Mouse (Mus musculus) hindbrain, embryonic 12.5 days (tissue): ENCODE measurements at regions not wholly inside any gene's neighbourhood (a gene's known extent, or its start where the extent isn't known, plus 50 kb on each side); places are given as distances from the start of the nearest gene placed in this dataset.

Source experiments
- ATAC-seq: fragments of 200-750 bp; cut with Nextera tagmentation; 2 replicates; pipeline ENCODE4 v1.8.0; 2017; ENCODE audit warnings: moderate TSS enrichment; ENCODE audit not compliant: low FRiP score
- H3K27ac ChIP-seq: fragments of 300-500 bp; sonication (generic); 2 replicates; pipeline ENCODE4 v1.5.1; 2016; ENCODE audit warnings: mild to moderate bottlenecking
- H3K27me3 ChIP-seq: fragments of 300-500 bp; sonication (generic); 2 replicates; pipeline ENCODE4 v1.6.1; 2016; ENCODE audit warnings: mild to moderate bottlenecking
- H3K36me3 ChIP-seq: fragments of 300-500 bp; sonication (generic); 2 replicates; pipeline ENCODE4 v1.6.1; 2016; ENCODE audit warnings: mild to moderate bottlenecking
- H3K4me1 ChIP-seq: fragments of 300-500 bp; sonication (generic); 2 replicates; pipeline ENCODE4 v1.6.1; 2016
- H3K4me2 ChIP-seq: fragments of 300-500 bp; sonication (generic); replicated peaks from 2 replicates; pipeline ENCODE4 v1.6.1; 2016; ENCODE audit warnings: mild to moderate bottlenecking
- H3K4me3 ChIP-seq: fragments of 300-500 bp; sonication (generic); 2 replicates; pipeline ENCODE4 v1.5.1; 2016; ENCODE audit warnings: mild to moderate bottlenecking
- H3K9ac ChIP-seq: fragments of 300-500 bp; sonication (generic); 2 replicates; pipeline ENCODE4 v1.6.1; 2016; ENCODE audit warnings: mild to moderate bottlenecking, moderate library complexity
- H3K9me3 ChIP-seq: fragments of 300-500 bp; sonication (generic); replicated peaks from 2 replicates; pipeline ENCODE4 v1.6.1; 2016; ENCODE audit warnings: mild to moderate bottlenecking
- WGBS: fragments of 180-500 bp; shearing (Covaris S2); methylation state at CpG from one replicate; pipeline ENCODE4 v1.1.7; 2016; 5-methylcytosine and 5-hydroxymethylcytosine counted together

- 88% methylated on average over 3 of the region's 3 CpGs for WGBS
- H3K27ac ChIP-seq, result no peak overlapping the region
These were observed 111.3 kb upstream of the Gnao1 start for GRCm38 (mm10) chr8:93698508-93698907.

GRCm38 (mm10) chr8:93701391-93701790, 108.4 kb upstream of the Gnao1 start:
- no peak for ATAC-seq
- 71% methylated on average over 3 of the region's 3 CpGs for WGBS

More at GRCm38 (mm10) chr8:93698508-93698907, 111.3 kb upstream of the Gnao1 start:
- H3K9me3 ChIP-seq, result no peaks in the 10 kb centered on the region
- H3K27me3 ChIP-seq, result no peaks in the 10 kb centered on the region
- H3K4me3 ChIP-seq, result no peak overlapping the region
- no peaks in the 10 kb centered on the region for H3K36me3 ChIP-seq
- no peak for ATAC-seq
- H3K4me2 ChIP-seq, result no peak overlapping the region
- no peak overlapping the region for H3K9ac ChIP-seq
- no peaks in the 10 kb centered on the region for H3K4me1 ChIP-seq

DNA sequence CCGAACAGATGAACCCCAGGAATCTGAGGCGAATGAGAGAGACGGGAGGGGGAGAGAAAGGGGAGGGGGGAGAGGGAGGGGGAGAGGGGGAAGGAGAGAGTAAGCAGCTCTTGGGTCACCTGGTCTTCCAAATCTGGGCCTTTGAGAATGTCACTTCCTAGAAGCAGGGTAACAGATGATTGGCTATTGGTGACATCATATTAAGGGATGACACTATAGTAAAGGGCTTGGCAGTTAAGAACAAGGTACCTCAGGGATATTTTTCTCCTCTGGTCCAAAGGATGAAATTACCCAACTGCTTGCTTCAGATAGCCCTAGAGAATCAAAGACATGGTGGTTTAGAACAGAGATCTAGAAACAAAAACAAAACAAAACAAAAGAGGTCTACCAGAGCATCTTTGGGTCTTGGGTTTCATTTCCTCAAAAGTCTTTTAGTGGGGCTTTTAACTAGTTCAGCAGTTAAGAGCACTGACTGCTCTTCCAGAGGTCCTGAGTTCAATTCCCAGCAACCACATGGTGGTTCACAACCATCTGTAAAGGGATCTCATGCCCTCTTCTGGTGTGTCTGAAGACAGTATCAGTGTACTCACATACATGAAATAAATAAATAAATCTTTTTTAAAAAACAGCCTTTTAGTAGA, 97.6 kb upstream of the Gnao1 start:
- 94% methylated on average over 3 of the region's 3 CpGs for WGBS

More at GRCm38 (mm10) chr8:93701391-93701790, 108.4 kb upstream of the Gnao1 start:
- Histone ChIP-seq H3K4me2 (no peak overlapping the region), H3K4me3 (no peak overlapping the region), H3K36me3 (no peaks in the 10 kb centered on the region), H3K27ac (no peak overlapping the region), H3K27me3 (no peaks in the 10 kb centered on the region), H3K4me1 (no peaks in the 10 kb centered on the region), H3K9me3 (no peaks in the 10 kb centered on the region), H3K9ac (no peak overlapping the region)

GRCm38 (mm10) chr8:93713221-93713620, 96.5 kb upstream of the Gnao1 start:
- no peak overlapping the region for H3K4me2 ChIP-seq
- WGBS, result 70% methylated on average over 2 of the region's 2 CpGs
- H3K9ac ChIP-seq, result no peak overlapping the region
- H3K27ac ChIP-seq, result no peak overlapping the region
- H3K4me3 ChIP-seq, result no peak overlapping the region
- no peak for ATAC-seq
- H3K27me3 ChIP-seq, result no peaks in the 10 kb centered on the region
- H3K9me3 ChIP-seq, result 0 out of 2 replicates have a peak, but pooled peaks cover 3% of the 10 kb centered on the region
- no peaks in the 10 kb centered on the region for H3K36me3 ChIP-seq
- H3K4me1 ChIP-seq, result no peaks in the 10 kb centered on the region

More for the DNA sequence above, 97.6 kb upstream of the Gnao1 start:
- Histone ChIP-seq H3K9ac (no peak overlapping the region), H3K9me3 (no peaks in the 10 kb centered on the region), H3K4me1 (no peaks in the 10 kb centered on the region), H3K36me3 (no peaks in the 10 kb centered on the region), H3K4me3 (no peak overlapping the region), H3K27ac (no peak overlapping the region), H3K4me2 (no peak overlapping the region), H3K27me3 (no peaks in the 10 kb centered on the region)
- no peak for ATAC-seq

- WGBS, result 89% methylated on average over 15 of the region's 15 CpGs
These were observed 84.8 kb upstream of the Gnao1 start for GRCm38 (mm10) chr8:93724896-93725489.

DNA sequence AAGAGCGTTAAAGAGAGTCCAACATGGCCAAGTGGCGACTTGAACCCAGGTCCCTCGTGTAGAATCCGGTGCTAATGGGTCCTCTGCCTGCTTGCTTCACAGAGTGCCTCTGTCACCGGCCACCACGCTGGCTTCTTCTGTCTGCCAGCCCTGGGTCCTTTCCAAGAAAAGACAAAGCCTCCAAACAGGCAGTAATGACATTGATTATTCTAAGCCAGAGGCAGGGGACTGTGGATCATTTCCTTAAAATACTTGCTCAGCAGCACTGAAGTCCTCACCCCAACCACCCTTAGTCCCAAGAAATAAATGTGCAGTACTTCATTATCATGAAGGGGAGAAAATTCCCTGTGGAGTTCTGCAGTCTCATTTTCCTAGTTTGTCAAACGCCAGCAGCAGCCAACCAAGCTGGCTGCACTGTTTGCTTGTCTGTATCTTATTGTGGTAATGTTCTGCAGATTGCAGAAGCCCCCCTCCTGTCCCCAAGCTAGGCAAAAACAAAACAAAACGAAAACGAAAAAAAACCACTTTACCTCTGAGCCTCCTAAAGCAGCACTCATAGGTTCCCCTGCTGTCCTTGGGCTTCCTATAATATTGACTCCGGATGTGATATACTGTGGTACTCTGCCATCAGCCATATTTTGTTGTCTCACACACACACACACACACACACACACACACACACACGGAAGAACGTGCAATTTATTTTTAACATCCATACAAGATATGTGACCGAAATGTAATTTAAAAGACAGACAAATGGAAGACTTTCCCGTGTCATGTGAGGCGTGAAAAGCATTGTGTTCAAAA, 80.4 kb upstream of the Gnao1 start:
- H3K4me2 ChIP-seq, result no peak overlapping the region
- 66% methylated on average over 15 of the region's 15 CpGs for WGBS
- no peak for ATAC-seq
- H3K4me1 ChIP-seq, result peaks cover 14% of the 10 kb centered on the region
- no peak overlapping the region for H3K9ac ChIP-seq
- no peaks in the 10 kb centered on the region for H3K27me3 ChIP-seq
- no peaks in the 10 kb centered on the region for H3K36me3 ChIP-seq
- H3K9me3 ChIP-seq, result no peaks in the 10 kb centered on the region
- H3K27ac ChIP-seq, result peak overlapping the region; percentile 18; the same call in 1 of the 2 replicates
- no peak overlapping the region for H3K4me3 ChIP-seq

More at GRCm38 (mm10) chr8:93724896-93725489, 84.8 kb upstream of the Gnao1 start:
- H3K9me3 ChIP-seq, result no peaks in the 10 kb centered on the region
- H3K4me2 ChIP-seq, result no peak overlapping the region
- ATAC-seq, result no peak
- H3K36me3 ChIP-seq, result no peaks in the 10 kb centered on the region
- H3K4me3 ChIP-seq, result no peak overlapping the region
- H3K9ac ChIP-seq, result no peak overlapping the region
- peaks cover 8% of the 10 kb centered on the region for H3K4me1 ChIP-seq
- H3K27me3 ChIP-seq, result no peaks in the 10 kb centered on the region
- no peak overlapping the region for H3K27ac ChIP-seq

GRCm38 (mm10) chr8:93730738-93731700, 78.7 kb upstream of the Gnao1 start:
- no peak for ATAC-seq
- WGBS, result 71% methylated on average over 14 of the region's 14 CpGs
- Histone ChIP-seq H3K4me1 (peaks cover 14% of the 10 kb centered on the region), H3K9ac (no peak overlapping the region), H3K9me3 (no peaks in the 10 kb centered on the region), H3K27me3 (no peaks in the 10 kb centered on the region), H3K4me2 (no peak overlapping the region), H3K27ac (no peak overlapping the region), H3K4me3 (no peak overlapping the region), H3K36me3 (no peaks in the 10 kb centered on the region)

DNA sequence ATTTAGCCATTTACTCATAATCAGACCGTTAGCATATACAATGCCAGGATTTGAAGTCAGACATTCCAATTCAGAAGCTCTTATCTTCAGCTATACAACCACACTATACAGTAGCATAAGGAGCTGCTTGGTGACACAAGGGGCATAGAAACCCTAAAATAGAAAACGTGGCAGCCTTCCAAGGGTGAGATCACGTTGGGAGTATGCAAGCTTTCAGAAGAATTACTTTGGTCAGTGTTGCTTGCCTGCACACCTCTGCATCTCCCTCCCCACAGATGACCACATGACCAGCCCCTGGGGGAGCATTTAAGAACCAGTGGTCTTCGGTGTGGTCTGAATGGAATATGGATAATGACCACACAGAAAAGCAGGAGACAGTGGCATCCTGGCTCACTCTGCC, 74.9 kb upstream of the Gnao1 start:
- H3K4me3 ChIP-seq, result no peak overlapping the region
- ATAC-seq, result no peak
- no peaks in the 10 kb centered on the region for H3K27me3 ChIP-seq
- no peak overlapping the region for H3K4me2 ChIP-seq
- peaks cover 6% of the 10 kb centered on the region; the same call in 1 of the 2 replicates for H3K4me1 ChIP-seq
- H3K9ac ChIP-seq, result no peak overlapping the region
- no peak overlapping the region for H3K27ac ChIP-seq
- 91% methylated on average over 4 of the region's 4 CpGs for WGBS
- H3K9me3 ChIP-seq, result no peaks in the 10 kb centered on the region
- no peaks in the 10 kb centered on the region for H3K36me3 ChIP-seq

DNA sequence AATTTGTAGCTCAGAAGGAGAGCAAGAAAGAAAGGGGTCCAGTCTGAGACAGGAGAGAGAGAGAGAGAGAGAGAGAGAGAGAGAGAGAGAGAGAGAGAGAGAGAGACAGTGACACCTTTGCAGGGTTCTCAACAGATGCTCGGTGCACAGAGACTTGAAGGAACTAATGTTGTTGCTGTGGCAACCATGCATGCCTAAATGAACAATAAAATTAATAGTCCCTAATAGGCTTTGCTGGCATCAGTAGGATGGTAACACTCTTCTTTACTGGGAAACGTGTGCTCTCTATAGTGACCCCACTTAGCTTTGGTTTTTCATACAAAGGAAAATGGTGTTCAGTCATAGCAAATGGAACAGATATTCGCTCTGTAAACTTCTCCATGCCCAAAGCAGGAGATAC, 69.5 kb upstream of the Gnao1 start:
- no peaks in the 10 kb centered on the region for H3K36me3 ChIP-seq
- no peak overlapping the region for H3K27ac ChIP-seq
- no peak overlapping the region for H3K4me3 ChIP-seq
- WGBS, result 72% methylated on average over 3 of the region's 3 CpGs
- no peak overlapping the region for H3K4me2 ChIP-seq
- no peaks in the 10 kb centered on the region for H3K4me1 ChIP-seq
- no peaks in the 10 kb centered on the region for H3K27me3 ChIP-seq
- no peak for ATAC-seq
- H3K9me3 ChIP-seq, result no peaks in the 10 kb centered on the region
- no peak overlapping the region for H3K9ac ChIP-seq

DNA sequence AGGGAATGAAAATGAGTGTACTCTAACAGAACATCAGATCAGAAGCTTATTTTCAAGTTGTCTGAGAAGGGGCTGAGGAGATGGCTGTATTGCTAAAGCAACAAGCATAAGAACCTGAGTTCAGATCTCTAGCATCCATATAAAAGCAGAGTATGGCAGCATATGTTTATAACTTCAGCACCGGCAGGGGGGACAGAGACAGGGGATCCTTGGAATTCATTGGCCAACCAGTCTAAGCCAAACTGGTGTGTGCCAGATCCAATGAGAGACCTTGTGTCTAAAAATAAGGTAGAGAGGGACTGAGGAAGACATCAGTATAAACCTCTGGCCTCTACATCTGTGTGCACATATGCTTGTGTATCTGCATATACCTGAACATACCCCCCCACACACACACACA, 61.0 kb upstream of the Gnao1 start:
- no peaks in the 10 kb centered on the region for H3K36me3 ChIP-seq
- no peaks in the 10 kb centered on the region for H3K4me1 ChIP-seq
- H3K4me3 ChIP-seq, result no peak overlapping the region
- no peak overlapping the region for H3K9ac ChIP-seq
- no peak for ATAC-seq
- no peak overlapping the region for H3K27ac ChIP-seq
- no peaks in the 10 kb centered on the region for H3K27me3 ChIP-seq
- no peaks in the 10 kb centered on the region for H3K9me3 ChIP-seq
- no peak overlapping the region for H3K4me2 ChIP-seq
- WGBS, result 62% methylated on average over 1 of the region's 1 CpGs

- no peak overlapping the region for H3K9ac ChIP-seq
- no peak overlapping the region for H3K4me2 ChIP-seq
- H3K36me3 ChIP-seq, result no peaks in the 10 kb centered on the region
- no peak overlapping the region for H3K4me3 ChIP-seq
- no peaks in the 10 kb centered on the region for H3K27me3 ChIP-seq
- H3K27ac ChIP-seq, result no peak overlapping the region
- H3K9me3 ChIP-seq, result no peaks in the 10 kb centered on the region
- ATAC-seq, result no peak
- 56% methylated on average over 2 of the region's 2 CpGs for WGBS
- H3K4me1 ChIP-seq, result no peaks in the 10 kb centered on the region
These were observed 58.8 kb upstream of the Gnao1 start for GRCm38 (mm10) chr8:93750921-93751320.

- H3K4me1 ChIP-seq, result no peaks in the 10 kb centered on the region
- no peak overlapping the region for H3K4me2 ChIP-seq
- WGBS, result 84% methylated on average over 4 of the region's 4 CpGs
- no peaks in the 10 kb centered on the region for H3K27me3 ChIP-seq
- no peak for ATAC-seq
- no peaks in the 10 kb centered on the region for H3K36me3 ChIP-seq
- H3K9ac ChIP-seq, result no peak overlapping the region
- H3K9me3 ChIP-seq, result no peaks in the 10 kb centered on the region
- no peak overlapping the region for H3K4me3 ChIP-seq
- H3K27ac ChIP-seq, result no peak overlapping the region
These were observed 53.8 kb upstream of the Gnao1 start for GRCm38 (mm10) chr8:93755981-93756380.
